Mouse (Mus musculus): Measurements from ENCODE around the gene Ttf2.

Gene Ttf2

GRCm38 (mm10) chr3:100911498-100912213 lies 57.8 kb downstream of the Ttf2 start:
- DNase-seq (ENCODE audit: low spot score in 2 of 2): no peak

- no peak for DNase-seq (ENCODE audit: low spot score in 2 of 2)
Observed at GRCm38 (mm10) chr3:100911026-100911425, 58.4 kb downstream of the Ttf2 start.

- no peak for DNase-seq (ENCODE audit: low spot score in 2 of 2)
Observed at GRCm38 (mm10) chr3:100910621-100911020, 58.8 kb downstream of the Ttf2 start.

GRCm38 (mm10) chr3:100908594-100908993 lies 60.9 kb downstream of the Ttf2 start:
- DNase-seq (ENCODE audit: low spot score in 2 of 2): no peak

- no peak for DNase-seq (ENCODE audit: low spot score in 2 of 2)
Observed at GRCm38 (mm10) chr3:100906916-100907315, 62.5 kb downstream of the Ttf2 start.

- no peak for DNase-seq (ENCODE audit: low spot score in 2 of 2)
Observed at GRCm38 (mm10) chr3:100906128-100906527, 63.3 kb downstream of the Ttf2 start.

- DNase-seq (ENCODE audit: low spot score in 2 of 2): no peak
Observed at GRCm38 (mm10) chr3:100895500-100895899, 74.0 kb downstream of the Ttf2 start.

- no peak for DNase-seq (ENCODE audit: low spot score in 2 of 2)
Observed at GRCm38 (mm10) chr3:100892383-100893335, 76.8 kb downstream of the Ttf2 start.

GRCm38 (mm10) chr3:100890406-100890805 lies 79.1 kb downstream of the Ttf2 start:
- no peak for DNase-seq (ENCODE audit: low spot score in 2 of 2)

- no peak for DNase-seq (ENCODE audit: low spot score in 2 of 2)
Observed at GRCm38 (mm10) chr3:100889234-100889633, 80.2 kb downstream of the Ttf2 start.

Data from frontal cortex, postnatal 36 days (tissue).